Mouse (Mus musculus): ENCODE results near the gene Appbp2. TPM values are rescaled to one million over a fixed set of nuclear protein-coding genes. Genes with fewer than 3 reads are reported as not detected.

The Appbp2 gene
- polyA plus RNA-seq, 1 experiment: 12.4 TPM

- Histone ChIP-seq H3K4me1 (ENCODE audit: control insufficient read depth, insufficient read depth, insufficient read length, low read length) (no peaks in the 10 kb centered on the region), H3K4me3 (ENCODE audit: insufficient read depth, low read depth, low read length) (no peak overlapping the region), H3K27ac (replicated peaks; ENCODE audit: low read depth, low read length) (no peak overlapping the region)
Observed at GRCm38 (mm10) chr11:85250467-85250866, 15.5 kb upstream of the Appbp2 start.

DNA sequence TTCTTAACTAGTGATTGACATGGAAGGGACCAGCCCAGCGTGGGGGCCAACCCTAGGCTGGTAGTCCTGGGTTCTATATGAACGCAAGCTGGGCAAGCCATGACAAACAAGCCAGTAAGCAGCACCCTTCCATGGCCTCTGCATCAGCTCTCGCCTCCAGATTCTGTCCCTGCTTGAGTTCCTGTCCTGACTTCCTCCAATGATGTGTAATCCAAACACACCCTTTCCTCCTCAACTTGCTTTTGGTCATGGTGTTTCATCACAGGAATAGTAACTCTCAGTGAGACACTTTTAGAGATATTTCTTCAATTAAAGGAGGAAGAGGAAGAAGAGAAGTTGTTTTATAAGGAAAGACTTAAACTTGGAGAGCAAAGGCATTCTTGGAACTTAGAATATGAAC lies 14.4 kb upstream of the Appbp2 start:
- no peak overlapping the region for H3K27ac ChIP-seq (replicated peaks; ENCODE audit: low read depth, low read length)
- no peak overlapping the region for H3K4me3 ChIP-seq (ENCODE audit: insufficient read depth, low read depth, low read length)
- H3K4me1 ChIP-seq (ENCODE audit: control insufficient read depth, insufficient read depth, insufficient read length, low read length): no peaks in the 10 kb centered on the region

DNA sequence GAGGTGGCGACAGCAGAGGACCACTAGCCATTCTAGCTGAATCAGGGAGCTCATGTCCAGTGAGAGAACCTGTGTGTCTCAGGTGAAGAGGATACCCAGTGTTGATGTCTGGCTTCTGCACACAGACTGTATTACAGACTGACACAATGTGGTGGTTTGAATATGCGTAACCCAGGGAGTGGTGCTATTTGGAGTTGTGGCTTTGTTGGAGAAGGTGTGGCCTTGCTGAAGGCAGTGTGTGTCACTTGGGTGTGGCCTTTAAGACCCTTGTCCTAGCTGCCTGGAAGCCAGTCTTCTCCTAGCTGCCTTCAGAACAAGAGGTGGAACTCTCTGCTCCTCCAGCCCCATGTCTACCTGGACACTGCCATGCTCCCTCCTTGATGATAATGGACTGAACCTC lies 13.2 kb upstream of the Appbp2 start:
- Histone ChIP-seq H3K4me1 (ENCODE audit: control insufficient read depth, insufficient read depth, insufficient read length, low read length) (no peaks in the 10 kb centered on the region), H3K4me3 (ENCODE audit: insufficient read depth, low read depth, low read length) (no peak overlapping the region), H3K27ac (replicated peaks; ENCODE audit: low read depth, low read length) (no peak overlapping the region)

GRCm38 (mm10) chr11:85241226-85241625 lies 6.3 kb upstream of the Appbp2 start:
- Histone ChIP-seq H3K4me3 (ENCODE audit: insufficient read depth, low read depth, low read length) (no peak overlapping the region), H3K27ac (replicated peaks; ENCODE audit: low read depth, low read length) (no peak overlapping the region), H3K4me1 (ENCODE audit: control insufficient read depth, insufficient read depth, insufficient read length, low read length) (no peaks in the 10 kb centered on the region)

DNA sequence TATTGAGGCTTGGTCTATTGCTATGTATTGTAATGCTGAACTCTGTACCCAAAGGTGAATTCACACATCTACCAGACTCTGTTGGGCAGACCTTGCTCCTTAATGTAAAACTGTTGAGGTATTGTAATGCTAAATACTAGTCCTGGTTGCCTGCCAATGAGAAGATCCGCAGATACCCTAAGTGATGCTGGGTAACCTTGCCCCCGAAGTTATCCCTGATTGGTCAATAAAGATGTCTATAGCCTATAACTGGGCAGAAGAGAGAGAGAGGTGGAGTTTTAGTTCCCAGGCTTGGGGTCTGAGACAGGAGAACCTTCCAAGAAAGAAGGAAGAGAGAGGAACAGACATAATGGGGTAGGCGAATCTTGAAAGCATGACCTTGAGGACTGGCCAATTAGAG lies 5.3 kb upstream of the Appbp2 start:
- H3K4me1 ChIP-seq (ENCODE audit: control insufficient read depth, insufficient read depth, insufficient read length, low read length): no peaks in the 10 kb centered on the region
- no peak overlapping the region for H3K4me3 ChIP-seq (ENCODE audit: insufficient read depth, low read depth, low read length)
- H3K27ac ChIP-seq (replicated peaks; ENCODE audit: low read depth, low read length): no peak overlapping the region

GRCm38 (mm10) chr11:85234363-85234989 lies 454 bp downstream of the Appbp2 start:
- Histone ChIP-seq H3K4me3 (ENCODE audit: insufficient read depth, low read depth, low read length) (peak overlapping the region; percentile 96), H3K4me1 (ENCODE audit: control insufficient read depth, insufficient read depth, insufficient read length, low read length) (0 out of 2 replicates have a peak, but pooled peaks cover 2% of the 10 kb centered on the region), H3K27ac (replicated peaks; ENCODE audit: low read depth, low read length) (peak overlapping the region; percentile 96)

GRCm38 (mm10) chr11:85233676-85234210 lies 1.2 kb downstream of the Appbp2 start:
- Histone ChIP-seq H3K4me3 (ENCODE audit: insufficient read depth, low read depth, low read length) (peak overlapping the region; percentile 96), H3K27ac (replicated peaks; ENCODE audit: low read depth, low read length) (peak overlapping the region; percentile 96), H3K4me1 (ENCODE audit: control insufficient read depth, insufficient read depth, insufficient read length, low read length) (0 out of 2 replicates have a peak, but pooled peaks cover 2% of the 10 kb centered on the region)

- Histone ChIP-seq H3K27ac (replicated peaks; ENCODE audit: low read depth, low read length) (no peak overlapping the region), H3K4me1 (ENCODE audit: control insufficient read depth, insufficient read depth, insufficient read length, low read length) (peaks cover 2% of the 10 kb centered on the region), H3K4me3 (ENCODE audit: insufficient read depth, low read depth, low read length) (no peak overlapping the region)
Observed at GRCm38 (mm10) chr11:85223248-85223647, 11.7 kb downstream of the Appbp2 start.

GRCm38 (mm10) chr11:85222561-85222960 lies 12.4 kb downstream of the Appbp2 start:
- Histone ChIP-seq H3K4me1 (ENCODE audit: control insufficient read depth, insufficient read depth, insufficient read length, low read length) (peaks cover 2% of the 10 kb centered on the region), H3K4me3 (ENCODE audit: insufficient read depth, low read depth, low read length) (no peak overlapping the region), H3K27ac (replicated peaks; ENCODE audit: low read depth, low read length) (no peak overlapping the region)

DNA sequence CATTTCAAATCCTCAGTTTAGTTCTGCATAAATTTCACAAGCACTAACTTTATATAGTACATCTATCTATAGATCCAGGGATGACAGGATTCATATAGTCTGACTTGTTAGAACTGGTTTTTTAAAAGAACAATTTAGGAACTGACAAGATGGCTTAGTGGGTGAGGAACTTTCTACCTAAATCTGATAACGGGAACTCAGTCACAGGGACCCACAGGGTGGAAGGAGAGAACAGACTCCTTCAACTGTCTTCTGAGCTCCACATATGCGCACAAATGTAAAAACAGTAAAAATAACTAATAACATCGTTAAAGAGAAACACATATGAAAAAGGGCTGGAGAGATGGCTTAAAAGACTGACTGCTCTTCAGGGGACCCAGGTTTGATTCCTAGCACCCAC lies 15.9 kb downstream of the Appbp2 start:
- H3K4me1 ChIP-seq (ENCODE audit: control insufficient read depth, insufficient read depth, insufficient read length, low read length): peaks cover 2% of the 10 kb centered on the region
- no peak overlapping the region for H3K27ac ChIP-seq (replicated peaks; ENCODE audit: low read depth, low read length)
- no peak overlapping the region for H3K4me3 ChIP-seq (ENCODE audit: insufficient read depth, low read depth, low read length)

- Histone ChIP-seq H3K27ac (replicated peaks; ENCODE audit: low read depth, low read length) (no peak overlapping the region), H3K4me3 (ENCODE audit: insufficient read depth, low read depth, low read length) (no peak overlapping the region), H3K4me1 (ENCODE audit: control insufficient read depth, insufficient read depth, insufficient read length, low read length) (no peaks in the 10 kb centered on the region)
Observed at GRCm38 (mm10) chr11:85214679-85215078, 20.3 kb downstream of the Appbp2 start.

- Histone ChIP-seq H3K4me3 (ENCODE audit: insufficient read depth, low read depth, low read length) (no peak overlapping the region), H3K4me1 (ENCODE audit: control insufficient read depth, insufficient read depth, insufficient read length, low read length) (no peaks in the 10 kb centered on the region), H3K27ac (replicated peaks; ENCODE audit: low read depth, low read length) (no peak overlapping the region)
Observed at GRCm38 (mm10) chr11:85213215-85213614, 21.7 kb downstream of the Appbp2 start.

DNA sequence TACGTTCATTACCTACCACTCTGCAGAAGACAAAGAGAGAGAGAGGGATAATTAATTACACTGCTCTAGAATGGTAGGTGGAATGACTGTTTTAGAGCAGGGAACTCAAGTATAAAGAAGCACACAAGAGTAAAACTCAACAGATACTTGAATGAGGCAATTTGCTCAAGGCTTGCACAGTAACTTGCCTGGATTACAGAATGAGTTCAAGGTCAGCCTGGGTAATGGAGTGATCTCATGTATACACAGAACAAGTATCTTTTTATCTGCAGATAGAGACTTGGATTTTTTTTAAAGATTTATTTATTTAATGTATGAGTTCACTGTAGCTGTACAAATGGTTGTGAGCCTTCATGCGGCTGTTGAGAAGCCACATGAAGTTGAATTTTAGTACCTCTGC lies 23.8 kb downstream of the Appbp2 start:
- H3K4me1 ChIP-seq (ENCODE audit: control insufficient read depth, insufficient read depth, insufficient read length, low read length): no peaks in the 10 kb centered on the region
- no peak overlapping the region for H3K4me3 ChIP-seq (ENCODE audit: insufficient read depth, low read depth, low read length)
- no peak overlapping the region for H3K27ac ChIP-seq (replicated peaks; ENCODE audit: low read depth, low read length)

DNA sequence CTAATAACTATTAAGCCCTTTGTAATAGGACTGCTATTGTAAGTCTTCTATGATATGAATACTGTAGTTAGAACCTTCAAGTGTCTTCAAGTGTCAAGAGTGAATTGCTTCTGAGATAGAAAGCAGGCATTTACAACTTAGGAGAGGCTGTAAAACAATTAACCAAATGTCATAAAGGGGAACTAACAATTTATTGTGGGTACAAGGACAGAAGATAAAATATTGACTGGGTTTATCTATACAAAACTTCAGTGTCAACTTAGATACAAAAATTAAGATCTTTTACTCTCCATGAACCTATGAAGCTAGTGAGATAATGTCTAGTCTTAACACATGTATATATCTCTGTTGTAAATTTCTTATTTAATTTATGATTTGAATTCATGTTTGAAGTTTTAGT lies 28.7 kb downstream of the Appbp2 start:
- Histone ChIP-seq H3K4me3 (ENCODE audit: insufficient read depth, low read depth, low read length) (no peak overlapping the region), H3K27ac (replicated peaks; ENCODE audit: low read depth, low read length) (no peak overlapping the region), H3K4me1 (ENCODE audit: control insufficient read depth, insufficient read depth, insufficient read length, low read length) (no peaks in the 10 kb centered on the region)

DNA sequence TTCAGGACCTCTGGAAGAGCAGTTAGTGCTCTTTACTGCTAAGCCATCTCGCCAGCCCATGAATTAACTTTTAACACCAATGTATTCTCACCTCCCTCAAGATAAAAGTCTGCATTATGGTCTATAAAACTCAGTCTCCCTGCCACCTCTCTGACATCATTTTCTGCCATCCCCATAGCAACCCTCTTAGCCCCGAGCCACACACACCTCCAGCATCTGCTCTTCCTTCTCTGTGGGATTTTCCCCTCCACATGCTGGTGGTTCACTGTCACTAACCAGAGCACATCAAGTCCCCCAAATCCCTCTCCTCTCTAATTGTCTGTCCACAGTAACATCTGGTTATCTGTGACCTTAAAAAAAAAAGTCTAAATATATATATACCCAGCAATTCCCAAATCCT lies 36.0 kb downstream of the Appbp2 start:
- H3K4me1 ChIP-seq (ENCODE audit: control insufficient read depth, insufficient read depth, insufficient read length, low read length): no peaks in the 10 kb centered on the region
- H3K4me3 ChIP-seq (ENCODE audit: insufficient read depth, low read depth, low read length): no peak overlapping the region
- no peak overlapping the region for H3K27ac ChIP-seq (replicated peaks; ENCODE audit: low read depth, low read length)

DNA sequence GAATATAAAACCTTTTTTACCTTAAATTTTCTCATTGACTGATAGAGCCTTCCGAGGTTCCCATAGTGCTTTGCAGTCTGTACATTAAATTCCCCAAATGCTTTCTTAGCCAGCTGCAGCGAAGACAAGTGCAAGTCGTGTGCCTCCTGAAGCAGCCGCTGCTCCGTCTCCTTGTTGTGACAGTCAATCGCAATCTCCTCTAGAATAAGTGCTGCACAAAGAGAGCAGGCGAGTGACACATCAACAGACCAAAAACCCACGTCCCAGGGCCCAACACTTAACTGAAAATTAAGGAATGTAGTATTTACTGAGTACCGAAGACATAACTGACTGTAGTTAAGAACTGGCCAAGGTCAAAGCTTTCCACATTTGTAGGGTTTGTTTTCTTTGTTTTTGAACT lies 38.9 kb downstream of the Appbp2 start:
- Histone ChIP-seq H3K4me3 (ENCODE audit: insufficient read depth, low read depth, low read length) (no peak overlapping the region), H3K27ac (replicated peaks; ENCODE audit: low read depth, low read length) (no peak overlapping the region), H3K4me1 (ENCODE audit: control insufficient read depth, insufficient read depth, insufficient read length, low read length) (no peaks in the 10 kb centered on the region)

Data from brown adipose tissue, adult 24 weeks (tissue).